Mouse (Mus musculus): ENCODE results near the gene Banp.

GRCm38 (mm10) chr8:121987892-121988291 lies 38.3 kb downstream of the Banp start:
- TF ChIP-seq POLR2A (IDR thresholded peaks at IDR 0.05; ENCODE audit: extremely low read depth, insufficient read depth, low read length) (no peak), CTCF (IDR thresholded peaks at IDR 0.05; ENCODE audit: extremely low read depth, insufficient read depth, low read length) (no peak)
